In genomic region chr7:79527984-79528383, GRCm38 (mm10) we compare ENCODE assay signal across 19 mouse cellular contexts.
DNase-seq lines count a peak whose midpoint lies in the region; ATAC-seq and TF ChIP-seq lines count a peak whose summit lies in the region.
"Had no signal": no experiment of that assay in that cellular context is flagged by ENCODE, and none has a peak within 500 bp of the region (broad histone marks: within the 10 kb centered on the region; RNA-seq: fewer than 3 reads in every experiment).

No protein-coding gene starts in this region.

- intact Hi-C loops in left cerebral cortex, adult 2 months (cut with DNase I): no loop called here
- intact Hi-C loops in left cerebral cortex, postnatal 14 days (cut with DNase I): no loop called here

- WGBS in hindbrain, embryonic 10.5 days: 31% methylated on average over 3 of the region's 3 CpGs
- WGBS in midbrain, embryonic 11.5 days: 13% methylated on average over 3 of the region's 3 CpGs
- WGBS in neural tube, embryonic 14.5 days: 49% methylated on average over 3 of the region's 3 CpGs

- H3K9ac ChIP-seq in midbrain, embryonic 11.5 days (ENCODE audit: low read length): no peak overlapping the region
- no peak overlapping the region for H3K9ac ChIP-seq in neural tube, embryonic 14.5 days (replicated peaks; ENCODE audit: low read depth, low read length)
- H3K9ac ChIP-seq: liver, embryonic 12.5 days; lung, embryonic 15.5 days had no signal

- H3K4me1 ChIP-seq in hindbrain, embryonic 10.5 days (replicated peaks): peaks cover 88% of the 10 kb centered on the region
- peaks cover 61% of the 10 kb centered on the region for H3K4me1 ChIP-seq in midbrain, embryonic 11.5 days (ENCODE audit: control insufficient read depth, insufficient read depth, low read length)
- peaks cover 36% of the 10 kb centered on the region for H3K4me1 ChIP-seq in neural tube, embryonic 14.5 days (ENCODE audit: control insufficient read depth, insufficient read depth, low read length)
- H3K4me1 ChIP-seq: liver, embryonic 12.5 days; lung, embryonic 15.5 days; megakaryocyte, embryonic 14.5 days had no signal

- DNase-seq in left cerebral cortex, adult 2 months (ENCODE audit: extremely low spot score in 1 of 2, low spot score in 2 of 2): no peak
- no peak for DNase-seq in left cerebral cortex, adult 9 months (ENCODE audit: low spot score in 2 of 2)
- no peak for DNase-seq in hindbrain, embryonic 10.5 days (ENCODE audit: low spot score)
- no peak for DNase-seq in midbrain, embryonic 11.5 days (ENCODE audit: low spot score, missing footprints)
- no peak for DNase-seq in left cerebral cortex, postnatal 14 days (ENCODE audit: low spot score in 2 of 2)
- no peak for DNase-seq in natural killer cell, adult 2 months (ENCODE audit: low spot score in 2 of 2)
- DNase-seq: adrenal gland, postnatal 36 days; cerebellum, postnatal 14 days; gastrocnemius, postnatal 14 days; heart, postnatal 10 days; kidney, postnatal 10 days; right cerebral cortex, postnatal 25 days had no signal

- no peak overlapping the region for H3K4me2 ChIP-seq in midbrain, embryonic 11.5 days
- H3K4me2 ChIP-seq in neural tube, embryonic 14.5 days (ENCODE audit: low read depth, low read length): no peak overlapping the region
- H3K4me2 ChIP-seq: liver, embryonic 12.5 days; lung, embryonic 15.5 days had no signal

- TF ChIP-seq CTCF in left cerebral cortex, adult 2 months (IDR thresholded peaks at IDR 0.05): no peak

- ATAC-seq in midbrain, embryonic 11.5 days (ENCODE audit: low FRiP score): no peak
- ATAC-seq in neural tube, embryonic 14.5 days (ENCODE audit: low read depth): no peak
- ATAC-seq in erythroblast, adult 5-6 weeks (replicated peaks; ENCODE audit: low FRiP score, poor library complexity, severe bottlenecking): no peak
- ATAC-seq: activated CD4-positive, CD25-positive, alpha-beta regulatory T cell, adult 4 months; liver, embryonic 12.5 days had no signal

- no peak overlapping the region for H3K4me3 ChIP-seq in left cerebral cortex, adult 2 months
- H3K4me3 ChIP-seq in hindbrain, embryonic 10.5 days: no peak overlapping the region
- no peak overlapping the region for H3K4me3 ChIP-seq in midbrain, embryonic 11.5 days (ENCODE audit: low read depth, low read length)
- no peak overlapping the region for H3K4me3 ChIP-seq in neural tube, embryonic 14.5 days (ENCODE audit: low read depth, low read length)
- H3K4me3 ChIP-seq: limb, embryonic 10.5 days; liver, embryonic 12.5 days; lung, embryonic 15.5 days; megakaryocyte, embryonic 14.5 days had no signal

- peaks cover 62% of the 10 kb centered on the region for H3K36me3 ChIP-seq in hindbrain, embryonic 10.5 days
- no peaks in the 10 kb centered on the region; the same call in 1 of the 2 replicates for H3K36me3 ChIP-seq in midbrain, embryonic 11.5 days (ENCODE audit: control insufficient read depth, insufficient read depth, low read length)
- H3K36me3 ChIP-seq in neural tube, embryonic 14.5 days (ENCODE audit: control insufficient read depth, insufficient read depth, low read length): peaks cover 18% of the 10 kb centered on the region
- H3K36me3 ChIP-seq: limb, embryonic 10.5 days; liver, embryonic 12.5 days; lung, embryonic 15.5 days had no signal

- peaks cover 88% of the 10 kb centered on the region for H3K27me3 ChIP-seq in hindbrain, embryonic 10.5 days (ENCODE audit: insufficient read depth, poor library complexity, severe bottlenecking)
- peaks cover 9% of the 10 kb centered on the region; the same call in 1 of the 2 replicates for H3K27me3 ChIP-seq in midbrain, embryonic 11.5 days (ENCODE audit: control insufficient read depth, insufficient read depth, low read length)
- H3K27me3 ChIP-seq in neural tube, embryonic 14.5 days (ENCODE audit: control insufficient read depth, insufficient read depth, low read length): no peaks in the 10 kb centered on the region

- H3K27ac ChIP-seq in left cerebral cortex, adult 2 months: peak overlapping the region; percentile 50; the same call in 1 of the 2 replicates
- peak overlapping the region; percentile 97 for H3K27ac ChIP-seq in hindbrain, embryonic 10.5 days
- peak overlapping the region; percentile 46 for H3K27ac ChIP-seq in midbrain, embryonic 11.5 days (ENCODE audit: low read depth, low read length)
- peak overlapping the region; percentile 98 for H3K27ac ChIP-seq in neural tube, embryonic 14.5 days (ENCODE audit: low read depth, low read length)
- H3K27ac ChIP-seq: limb, embryonic 10.5 days; liver, embryonic 12.5 days; lung, embryonic 15.5 days had no signal

- no peaks in the 10 kb centered on the region for H3K9me3 ChIP-seq in hindbrain, embryonic 10.5 days
- no peaks in the 10 kb centered on the region for H3K9me3 ChIP-seq in midbrain, embryonic 11.5 days (ENCODE audit: control insufficient read depth, low read length)
- no peaks in the 10 kb centered on the region for H3K9me3 ChIP-seq in neural tube, embryonic 14.5 days (ENCODE audit: control insufficient read depth, low read length)
- H3K9me3 ChIP-seq: limb, embryonic 10.5 days; liver, embryonic 12.5 days; lung, embryonic 15.5 days; megakaryocyte, embryonic 14.5 days had no signal

Comparison
In these comparisons a context has a peak if more than half of its experiments do, and no peak if none do; other contexts are left out.
1. H3K27ac ChIP-seq: peak in every context shown above with its lines; median percentile 98 in neural tube, embryonic 14.5 days; 97 in hindbrain, embryonic 10.5 days; 50 in left cerebral cortex, adult 2 months; 46 in midbrain, embryonic 11.5 days.